Mouse (Mus musculus) forebrain, embryonic 13.5 days (tissue): Measurements from ENCODE around the gene Slamf7. TPM values are rescaled to one million over a fixed set of nuclear protein-coding genes. Genes with fewer than 3 reads are reported as not detected.

ENCODE experiments used
- ATAC-seq: fragments of 200-750 bp; cut with Nextera tagmentation; 2 replicates; pipeline ENCODE4 v1.8.0; 2017
- H3K27ac ChIP-seq: fragments of 300-500 bp; sonication (generic); 2 replicates; pipeline ENCODE4 v1.5.1; 2015; ENCODE audit warnings: inconsistent platforms, mild to moderate bottlenecking, moderate library complexity
- H3K27me3 ChIP-seq: fragments of 300-500 bp; sonication (generic); 2 replicates; pipeline ENCODE4 v1.6.1; 2015; ENCODE audit warnings: mild to moderate bottlenecking, inconsistent platforms
- H3K36me3 ChIP-seq: fragments of 300-500 bp; sonication (generic); 2 replicates; pipeline ENCODE4 v1.6.1; 2015; ENCODE audit warnings: mild to moderate bottlenecking, inconsistent platforms; ENCODE audit not compliant: poor library complexity, severe bottlenecking
- H3K4me1 ChIP-seq: fragments of 300-500 bp; sonication (generic); 2 replicates; pipeline ENCODE4 v1.6.1; 2015; ENCODE audit warnings: inconsistent platforms
- H3K4me2 ChIP-seq: fragments of 300-500 bp; sonication (generic); 2 replicates; pipeline ENCODE4 v1.6.1; 2015; ENCODE audit warnings: inconsistent platforms, mild to moderate bottlenecking, moderate library complexity
- H3K4me3 ChIP-seq: fragments of 300-500 bp; sonication (generic); 2 replicates; pipeline ENCODE4 v1.5.1; 2015; ENCODE audit warnings: mild to moderate bottlenecking, inconsistent platforms
- H3K9ac ChIP-seq: fragments of 300-500 bp; sonication (generic); 2 replicates; pipeline ENCODE4 v1.6.1; 2015; ENCODE audit warnings: mild to moderate bottlenecking, inconsistent platforms
- H3K9me3 ChIP-seq: fragments of 300-500 bp; sonication (generic); replicated peaks from 2 replicates; pipeline ENCODE4 v1.6.1; 2016; ENCODE audit warnings: inconsistent platforms
- WGBS: fragments of 180-500 bp; shearing (Covaris S2); methylation state at CpG from one replicate; pipeline ENCODE4 v1.1.7; 2015; 5-methylcytosine and 5-hydroxymethylcytosine counted together
- polyA plus RNA-seq: library from polyadenylated mRNA; unstranded; fragments of >200 nt; fragmentation: Nextera tagmentation; extraction: Ambion mirVana; gene quantifications from 2 replicates; pipeline ENCODE4 v1.2.1, GENCODE M21; 2015

The Slamf7 gene
- polyA plus RNA-seq, 1 experiment from 2014 or later = not detected

- Histone ChIP-seq H3K4me1 (no peaks in the 10 kb centered on the region), H3K9ac (no peak overlapping the region), H3K4me3 (no peak overlapping the region), H3K4me2 (no peak overlapping the region), H3K27ac (no peak overlapping the region), H3K27me3 (no peaks in the 10 kb centered on the region), H3K9me3 (no peaks in the 10 kb centered on the region), H3K36me3 (no peaks in the 10 kb centered on the region)
- no peak for ATAC-seq
- WGBS = 90% methylated on average over 6 of the region's 6 CpGs
Measured at GRCm38 (mm10) chr1:171666350-171666749, 13.5 kb upstream of the Slamf7 start.

- Histone ChIP-seq H3K9ac (no peak overlapping the region), H3K4me3 (no peak overlapping the region), H3K27ac (no peak overlapping the region), H3K36me3 (no peaks in the 10 kb centered on the region), H3K27me3 (no peaks in the 10 kb centered on the region), H3K4me2 (no peak overlapping the region), H3K9me3 (no peaks in the 10 kb centered on the region), H3K4me1 (no peaks in the 10 kb centered on the region)
- 92% methylated on average over 2 of the region's 2 CpGs for WGBS
- no peak for ATAC-seq
Measured at GRCm38 (mm10) chr1:171663757-171664156, 10.9 kb upstream of the Slamf7 start.

- no peak overlapping the region for H3K4me3 ChIP-seq
- H3K27me3 ChIP-seq = no peaks in the 10 kb centered on the region
- no peak overlapping the region for H3K27ac ChIP-seq
- H3K4me1 ChIP-seq = no peaks in the 10 kb centered on the region
- 71% methylated on average over 2 of the region's 2 CpGs for WGBS
- H3K36me3 ChIP-seq = no peaks in the 10 kb centered on the region
- no peaks in the 10 kb centered on the region for H3K9me3 ChIP-seq
- H3K4me2 ChIP-seq = no peak overlapping the region
- no peak overlapping the region for H3K9ac ChIP-seq
- no peak for ATAC-seq
Measured at GRCm38 (mm10) chr1:171661482-171661881, 8.6 kb upstream of the Slamf7 start.

GRCm38 (mm10) chr1:171660423-171660822, 7.6 kb upstream of the Slamf7 start:
- ATAC-seq = no peak

GRCm38 (mm10) chr1:171658561-171658991, 5.7 kb upstream of the Slamf7 start:
- Histone ChIP-seq H3K27ac (no peak overlapping the region), H3K27me3 (no peaks in the 10 kb centered on the region), H3K4me1 (no peaks in the 10 kb centered on the region), H3K4me2 (no peak overlapping the region), H3K4me3 (no peak overlapping the region), H3K36me3 (no peaks in the 10 kb centered on the region), H3K9me3 (no peaks in the 10 kb centered on the region), H3K9ac (no peak overlapping the region)
- no peak for ATAC-seq
- 85% methylated on average over 5 of the region's 5 CpGs for WGBS

More at GRCm38 (mm10) chr1:171660423-171660822, 7.6 kb upstream of the Slamf7 start:
- no peaks in the 10 kb centered on the region for H3K4me1 ChIP-seq
- H3K36me3 ChIP-seq = no peaks in the 10 kb centered on the region
- no peaks in the 10 kb centered on the region for H3K9me3 ChIP-seq
- no peak overlapping the region for H3K4me2 ChIP-seq
- no peaks in the 10 kb centered on the region for H3K27me3 ChIP-seq
- no peak overlapping the region for H3K27ac ChIP-seq
- H3K4me3 ChIP-seq = no peak overlapping the region
- 95% methylated on average over 1 of the region's 1 CpGs for WGBS
- no peak overlapping the region for H3K9ac ChIP-seq

GRCm38 (mm10) chr1:171648840-171649239, 4.0 kb downstream of the Slamf7 start:
- Histone ChIP-seq H3K4me3 (no peak overlapping the region), H3K27me3 (no peaks in the 10 kb centered on the region), H3K4me2 (no peak overlapping the region), H3K4me1 (no peaks in the 10 kb centered on the region), H3K27ac (no peak overlapping the region), H3K36me3 (no peaks in the 10 kb centered on the region), H3K9ac (no peak overlapping the region), H3K9me3 (no peaks in the 10 kb centered on the region)
- no peak for ATAC-seq
- WGBS = 83% methylated on average over 8 of the region's 8 CpGs

GRCm38 (mm10) chr1:171647716-171648115, 5.1 kb downstream of the Slamf7 start:
- 86% methylated on average over 5 of the region's 5 CpGs for WGBS
- no peak overlapping the region for H3K27ac ChIP-seq
- no peaks in the 10 kb centered on the region for H3K27me3 ChIP-seq
- H3K4me1 ChIP-seq = no peaks in the 10 kb centered on the region
- no peaks in the 10 kb centered on the region for H3K36me3 ChIP-seq
- H3K9me3 ChIP-seq = no peaks in the 10 kb centered on the region
- H3K4me2 ChIP-seq = no peak overlapping the region
- no peak overlapping the region for H3K4me3 ChIP-seq
- no peak for ATAC-seq
- H3K9ac ChIP-seq = no peak overlapping the region

GRCm38 (mm10) chr1:171646429-171646940, 6.3 kb downstream of the Slamf7 start:
- Histone ChIP-seq H3K4me1 (no peaks in the 10 kb centered on the region), H3K27me3 (no peaks in the 10 kb centered on the region), H3K27ac (no peak overlapping the region), H3K9ac (no peak overlapping the region), H3K9me3 (no peaks in the 10 kb centered on the region), H3K36me3 (no peaks in the 10 kb centered on the region), H3K4me3 (no peak overlapping the region), H3K4me2 (no peak overlapping the region)
- WGBS = 75% methylated on average over 5 of the region's 5 CpGs
- no peak for ATAC-seq

GRCm38 (mm10) chr1:171643612-171644011, 9.2 kb downstream of the Slamf7 start:
- no peak overlapping the region for H3K4me3 ChIP-seq
- no peaks in the 10 kb centered on the region for H3K36me3 ChIP-seq
- no peak for ATAC-seq
- 83% methylated on average over 7 of the region's 7 CpGs for WGBS
- H3K27me3 ChIP-seq = no peaks in the 10 kb centered on the region
- no peaks in the 10 kb centered on the region for H3K4me1 ChIP-seq
- H3K27ac ChIP-seq = no peak overlapping the region
- no peak overlapping the region for H3K9ac ChIP-seq
- no peak overlapping the region for H3K4me2 ChIP-seq
- H3K9me3 ChIP-seq = no peaks in the 10 kb centered on the region

GRCm38 (mm10) chr1:171640796-171641195, 12.0 kb downstream of the Slamf7 start:
- H3K36me3 ChIP-seq = no peaks in the 10 kb centered on the region
- no peak overlapping the region for H3K4me2 ChIP-seq
- 90% methylated on average over 6 of the region's 6 CpGs for WGBS
- no peaks in the 10 kb centered on the region for H3K27me3 ChIP-seq
- H3K9ac ChIP-seq = no peak overlapping the region
- H3K27ac ChIP-seq = no peak overlapping the region
- ATAC-seq = no peak
- no peaks in the 10 kb centered on the region for H3K9me3 ChIP-seq
- no peaks in the 10 kb centered on the region for H3K4me1 ChIP-seq
- no peak overlapping the region for H3K4me3 ChIP-seq

GRCm38 (mm10) chr1:171638686-171639085, 14.1 kb downstream of the Slamf7 start:
- no peak overlapping the region for H3K4me2 ChIP-seq
- H3K9ac ChIP-seq = no peak overlapping the region
- H3K4me3 ChIP-seq = no peak overlapping the region
- H3K9me3 ChIP-seq = no peaks in the 10 kb centered on the region
- no peaks in the 10 kb centered on the region for H3K27me3 ChIP-seq
- ATAC-seq = no peak
- no peaks in the 10 kb centered on the region for H3K4me1 ChIP-seq
- no peaks in the 10 kb centered on the region for H3K36me3 ChIP-seq
- no peak overlapping the region for H3K27ac ChIP-seq
- WGBS = 82% methylated on average over 2 of the region's 2 CpGs

GRCm38 (mm10) chr1:171637101-171637500, 15.7 kb downstream of the Slamf7 start:
- no peak for ATAC-seq
- no peaks in the 10 kb centered on the region for H3K36me3 ChIP-seq
- no peak overlapping the region for H3K4me2 ChIP-seq
- WGBS = 90% methylated on average over 8 of the region's 8 CpGs
- no peak overlapping the region for H3K27ac ChIP-seq
- H3K27me3 ChIP-seq = no peaks in the 10 kb centered on the region
- H3K9ac ChIP-seq = no peak overlapping the region
- no peaks in the 10 kb centered on the region for H3K4me1 ChIP-seq
- H3K4me3 ChIP-seq = no peak overlapping the region
- H3K9me3 ChIP-seq = no peaks in the 10 kb centered on the region

GRCm38 (mm10) chr1:171635696-171636095, 17.1 kb downstream of the Slamf7 start:
- no peaks in the 10 kb centered on the region for H3K36me3 ChIP-seq
- no peaks in the 10 kb centered on the region for H3K27me3 ChIP-seq
- H3K4me2 ChIP-seq = no peak overlapping the region
- 68% methylated on average over 6 of the region's 6 CpGs for WGBS
- H3K4me1 ChIP-seq = no peaks in the 10 kb centered on the region
- H3K4me3 ChIP-seq = no peak overlapping the region
- no peak overlapping the region for H3K9ac ChIP-seq
- no peak for ATAC-seq
- no peaks in the 10 kb centered on the region for H3K9me3 ChIP-seq
- no peak overlapping the region for H3K27ac ChIP-seq
